Mouse (Mus musculus) layer of hippocampus, postnatal 36 days (tissue): ENCODE measurements around the gene Hoxc5. TPM values are rescaled to one million over a fixed set of nuclear protein-coding genes. Genes with fewer than 3 reads are reported as not detected.

Experiments
- DNase-seq, 2 experiments: peaks; one replicate each; pipeline ENCODE4 v3.0.0; 2022
- total RNA-seq, 2 experiments: library from RNA; stranded (reverse); gene quantifications; 2 replicates each; pipeline ENCODE4 v1.2.3; 2021

Gene Hoxc5
- total RNA-seq, 2 experiments from 2014 or later = not detected

DNA sequence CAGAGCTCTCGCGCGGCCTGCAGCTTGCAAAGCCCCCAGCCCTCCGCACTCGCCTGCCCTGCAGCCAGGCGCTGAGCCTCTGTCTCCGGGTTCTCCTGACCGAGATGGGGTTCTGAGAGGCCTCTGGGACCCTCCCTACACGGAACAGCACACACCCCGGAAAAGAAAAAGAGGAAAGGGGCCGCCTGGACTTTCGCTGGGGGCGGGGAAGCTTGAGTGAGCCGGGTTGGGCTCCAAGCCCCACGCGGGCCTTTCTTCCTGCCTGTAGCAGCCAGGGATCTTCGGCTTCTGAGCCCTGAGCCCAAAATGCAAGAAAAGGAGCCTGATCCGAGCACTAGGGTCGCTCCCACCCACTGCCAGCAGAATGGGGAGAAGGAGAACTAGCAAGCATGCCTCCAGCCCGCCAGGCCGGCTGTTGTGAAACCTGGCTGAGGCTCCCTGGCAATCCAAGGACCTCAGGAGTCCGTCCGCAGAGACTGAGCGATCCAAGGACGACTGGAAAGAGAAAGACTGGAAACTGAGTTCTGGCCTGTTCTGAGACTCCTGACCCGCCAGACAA, 44.8 kb downstream of the Hoxc5 start:
- no peak for DNase-seq

DNA sequence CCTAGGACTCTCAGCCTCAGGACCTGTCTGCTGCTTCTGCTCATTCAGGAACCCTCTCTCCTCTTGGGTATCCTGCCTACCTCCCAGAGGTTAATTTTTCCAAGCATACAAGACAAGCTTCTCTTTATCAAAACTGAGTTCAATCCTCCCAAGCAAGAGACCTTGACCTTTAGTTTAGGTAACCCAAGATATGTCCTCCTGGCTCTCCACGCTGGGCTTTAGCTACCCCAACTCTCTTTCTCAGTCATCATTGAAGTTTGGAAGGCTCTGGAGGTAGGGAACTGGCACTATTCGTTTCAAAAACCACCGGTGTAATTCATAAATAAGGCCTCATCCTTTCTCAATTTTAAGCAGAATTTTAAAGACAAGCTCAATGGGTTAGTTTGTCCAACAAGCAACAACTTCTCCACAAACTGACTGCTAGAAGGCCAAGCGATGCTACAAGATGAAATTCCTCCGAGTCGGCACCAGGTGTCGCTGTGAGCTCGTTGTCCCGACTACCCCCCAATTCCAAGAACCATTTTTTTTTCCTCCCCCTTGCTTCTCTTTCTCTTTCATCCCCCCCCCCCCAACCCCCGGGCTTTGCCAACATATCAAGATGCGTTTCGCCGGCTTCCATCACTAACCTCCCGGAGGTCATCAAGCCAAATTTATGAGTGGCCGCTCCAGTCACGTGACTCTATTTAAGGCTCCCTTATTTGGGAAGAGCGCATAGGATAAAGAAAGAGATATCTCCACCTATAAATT, 46.2 kb downstream of the Hoxc5 start:
- DNase-seq = no peak

DNA sequence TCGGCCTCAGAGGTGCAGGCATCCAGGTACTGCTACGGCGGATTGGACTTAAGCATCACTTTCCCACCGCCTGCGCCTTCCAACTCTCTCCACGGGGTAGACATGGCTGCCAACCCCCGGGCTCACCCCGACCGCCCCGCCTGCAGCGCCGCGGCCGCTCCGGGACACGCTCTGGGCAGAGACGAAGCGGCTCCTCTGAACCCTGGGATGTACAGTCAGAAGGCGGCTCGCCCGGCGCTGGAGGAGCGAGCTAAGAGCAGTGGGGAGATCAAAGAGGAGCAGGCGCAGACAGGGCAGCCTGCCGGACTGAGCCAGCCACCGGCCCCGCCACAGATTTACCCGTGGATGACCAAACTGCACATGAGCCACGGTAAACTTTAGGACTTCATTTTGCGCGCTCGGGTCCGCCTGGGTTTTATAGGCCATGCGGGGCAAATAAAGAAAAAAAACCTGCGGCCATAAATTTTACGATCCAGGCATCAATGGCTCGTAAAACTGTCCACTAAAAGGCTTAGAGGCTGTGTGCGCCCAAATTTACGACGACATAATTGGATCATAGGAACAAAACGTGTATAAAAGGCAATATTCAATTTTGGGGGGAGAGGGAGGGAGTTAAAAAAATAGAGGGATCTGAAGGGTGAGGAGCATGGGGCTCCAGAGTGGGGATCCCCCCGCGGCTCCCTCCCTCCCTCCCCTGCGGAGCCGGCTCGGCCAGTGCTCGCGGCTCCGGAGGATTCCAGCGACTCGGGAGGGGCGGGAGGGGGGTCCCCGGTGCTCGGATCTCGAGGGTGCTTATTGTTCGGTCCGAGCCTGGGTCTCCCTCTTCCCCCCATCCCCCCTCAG, 47.1 kb downstream of the Hoxc5 start:
- DNase-seq = no peak

DNA sequence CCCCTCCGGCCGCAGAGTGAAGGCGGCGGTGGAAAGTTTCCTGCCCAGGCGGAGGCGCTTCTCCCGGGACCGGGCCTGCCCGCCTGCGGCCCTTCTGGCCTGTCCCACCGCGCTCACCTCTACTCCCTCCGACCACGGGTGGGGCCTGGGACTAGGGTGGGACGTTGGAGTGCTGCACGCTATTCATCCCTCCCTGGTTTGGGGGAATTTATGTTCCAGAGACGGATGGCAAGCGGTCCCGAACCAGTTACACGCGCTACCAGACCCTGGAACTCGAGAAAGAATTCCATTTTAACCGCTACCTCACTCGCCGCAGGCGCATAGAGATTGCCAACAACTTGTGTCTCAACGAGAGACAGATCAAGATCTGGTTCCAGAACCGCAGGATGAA, 47.8 kb downstream of the Hoxc5 start:
- no peak for DNase-seq

DNA sequence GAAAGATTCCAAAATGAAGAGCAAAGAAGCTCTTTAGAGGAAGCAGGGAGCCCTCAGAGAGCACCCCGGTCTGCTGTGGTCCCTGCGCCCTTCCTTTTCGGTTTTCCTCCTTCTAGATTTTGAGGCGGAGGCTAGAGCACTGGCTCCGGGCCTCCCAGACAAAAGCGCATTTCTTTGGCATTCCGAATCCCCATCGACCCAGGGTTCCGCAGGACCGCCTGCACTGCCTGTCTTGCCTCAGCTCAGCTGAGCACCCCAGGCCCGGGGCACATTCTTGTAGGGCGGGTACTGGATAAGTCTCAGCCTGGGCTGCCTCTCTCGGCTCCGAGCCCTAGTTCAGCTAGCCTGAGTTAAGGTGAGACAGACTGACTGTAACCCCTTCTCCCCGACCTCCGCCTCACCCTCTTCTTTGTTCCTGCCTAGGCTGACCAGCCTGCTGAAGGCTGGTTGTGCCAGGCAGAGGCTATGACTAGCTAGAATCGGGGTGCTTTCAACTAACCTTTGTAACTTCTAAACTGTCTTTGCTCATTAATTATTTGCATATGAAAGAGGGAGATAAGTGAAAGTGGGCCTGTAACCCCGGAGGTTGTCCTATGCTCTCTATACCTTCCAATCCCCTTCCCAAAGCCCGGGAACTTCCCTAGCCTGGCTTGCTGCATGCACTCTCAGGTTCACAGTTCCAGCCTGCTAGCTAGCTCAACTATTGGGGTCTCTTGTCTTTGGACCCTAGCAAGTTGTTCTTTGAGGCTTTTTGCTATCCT, 48.3 kb downstream of the Hoxc5 start:
- DNase-seq = no peak

GRCm38 (mm10) chr15:103018636-103019035, 51.4 kb downstream of the Hoxc5 start, which contains the start of gene Hoxc4:
TSS of gene Hoxc4 (plus strand) at chr15:103018934.
- DNase-seq = no peak

DNA sequence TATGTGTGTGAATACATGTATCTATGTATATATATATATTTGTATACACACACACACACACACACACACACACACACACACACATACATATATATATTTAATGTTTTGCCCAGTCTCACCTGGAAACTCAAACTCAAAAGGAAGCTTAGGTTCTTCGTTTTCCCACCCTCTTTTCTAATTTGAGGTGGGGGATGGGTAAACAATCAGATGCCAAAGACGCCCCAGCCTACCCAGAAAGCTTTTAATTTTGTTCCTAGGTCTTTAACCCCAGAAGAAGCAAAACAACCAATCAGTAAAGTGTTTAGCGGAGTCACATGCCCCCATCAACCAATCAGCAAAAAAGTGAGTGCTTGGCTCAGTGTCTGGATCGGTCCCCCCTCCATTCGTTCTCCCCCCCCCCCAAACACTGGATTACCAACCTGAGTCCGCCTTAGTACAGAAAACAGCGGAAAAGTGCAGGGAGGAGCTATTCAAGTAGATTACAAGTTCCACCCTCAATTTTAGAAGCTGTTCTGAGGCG, 53.7 kb downstream of the Hoxc5 start:
- no peak for DNase-seq

- DNase-seq = no peak
Measured at GRCm38 (mm10) chr15:103021544-103021943, 54.3 kb downstream of the Hoxc5 start.

DNA sequence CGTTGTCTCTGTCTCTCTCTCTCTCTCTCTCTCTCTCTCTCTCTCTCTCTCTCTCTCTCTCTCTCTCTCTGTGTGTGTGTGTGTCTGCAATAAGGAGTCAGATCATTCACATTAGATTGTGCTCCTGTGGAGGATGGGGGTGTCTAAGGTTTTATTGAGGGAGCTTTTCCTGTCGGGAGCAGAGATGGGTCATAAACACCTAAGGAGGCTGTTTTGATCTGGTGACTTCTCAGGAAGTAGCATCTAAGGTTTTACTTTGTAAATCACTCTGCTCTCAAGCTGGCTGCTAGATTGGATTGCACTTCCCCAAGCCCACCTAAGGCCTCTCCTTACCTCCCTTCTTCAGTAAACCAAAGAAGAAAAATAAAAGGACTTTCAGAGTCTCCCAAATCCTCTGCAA, 56.9 kb downstream of the Hoxc5 start:
- no peak for DNase-seq

GRCm38 (mm10) chr15:103027266-103028235, 60.3 kb downstream of the Hoxc5 start:
- DNase-seq = no peak

GRCm38 (mm10) chr15:103028916-103029512, 61.8 kb downstream of the Hoxc5 start:
- DNase-seq = no peak

GRCm38 (mm10) chr15:103030142-103030541, 62.9 kb downstream of the Hoxc5 start:
- DNase-seq = no peak

- DNase-seq = no peak
Measured at GRCm38 (mm10) chr15:103032167-103032566, 64.9 kb downstream of the Hoxc5 start.

DNA sequence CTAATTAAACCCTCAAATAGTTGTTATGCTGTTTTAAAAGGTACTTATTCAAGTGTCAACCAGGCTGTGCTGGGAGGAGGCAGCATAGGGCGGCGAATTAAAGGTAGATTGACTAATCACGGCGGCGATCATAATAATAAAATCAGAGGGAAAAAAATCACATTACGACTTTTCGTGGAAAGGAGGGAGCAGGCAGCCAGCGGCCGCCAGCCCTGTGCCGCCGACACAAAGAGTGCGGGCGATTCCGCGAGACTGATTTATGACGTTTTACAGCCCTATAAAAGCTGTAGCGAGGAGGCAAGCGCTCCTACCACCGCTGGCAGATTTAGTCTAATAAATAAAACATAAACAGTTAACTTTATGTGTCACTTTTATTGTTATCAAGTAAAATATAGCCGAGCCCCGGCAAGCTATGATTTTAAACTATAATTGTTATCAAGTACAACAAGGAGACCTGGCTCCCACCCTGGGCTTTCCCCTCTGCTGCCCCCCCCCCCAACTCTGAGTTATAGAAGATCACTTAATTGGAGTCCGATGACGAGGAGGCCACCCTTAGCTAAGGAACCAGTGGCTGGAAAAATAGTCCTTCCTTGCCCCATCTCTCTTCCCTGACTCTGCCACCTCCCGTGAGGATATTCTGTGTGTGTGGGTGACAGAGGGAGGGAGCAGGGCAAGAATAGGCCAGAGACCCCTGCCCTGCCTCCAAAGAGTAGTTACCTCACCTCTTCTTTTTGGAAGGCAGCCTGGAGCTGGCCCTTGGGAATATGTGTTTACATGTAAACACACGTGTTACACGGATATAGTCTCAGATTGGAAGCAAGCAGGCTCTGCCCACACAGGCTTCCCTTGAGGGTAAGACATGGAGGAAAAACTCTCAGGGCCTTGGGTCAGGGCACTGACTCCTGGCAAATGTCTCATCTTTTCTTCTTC, 65.7 kb downstream of the Hoxc5 start:
- DNase-seq = no peak

- DNase-seq = no peak
Measured at GRCm38 (mm10) chr15:103034043-103034806, 67.0 kb downstream of the Hoxc5 start.

- DNase-seq = no peak
Measured at GRCm38 (mm10) chr15:103034807-103035547, 67.7 kb downstream of the Hoxc5 start.

DNA sequence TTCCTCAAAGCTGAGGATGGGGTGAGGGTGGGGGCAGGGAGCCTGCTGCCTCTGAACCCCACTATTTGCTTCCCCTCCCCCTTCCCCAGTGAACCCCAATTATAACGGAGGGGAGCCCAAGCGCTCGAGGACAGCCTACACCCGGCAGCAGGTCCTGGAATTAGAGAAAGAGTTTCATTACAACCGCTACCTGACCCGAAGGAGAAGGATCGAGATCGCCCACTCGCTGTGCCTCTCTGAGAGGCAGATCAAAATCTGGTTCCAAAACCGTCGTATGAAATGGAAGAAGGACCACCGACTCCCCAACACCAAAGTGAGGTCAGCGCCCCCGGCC, 68.3 kb downstream of the Hoxc5 start:
- DNase-seq = no peak

- DNase-seq = no peak
Measured at GRCm38 (mm10) chr15:103037579-103037978, 70.3 kb downstream of the Hoxc5 start.
